Comparison of ENCODE assay signal across 8 mouse cellular contexts in the genomic region with DNA sequence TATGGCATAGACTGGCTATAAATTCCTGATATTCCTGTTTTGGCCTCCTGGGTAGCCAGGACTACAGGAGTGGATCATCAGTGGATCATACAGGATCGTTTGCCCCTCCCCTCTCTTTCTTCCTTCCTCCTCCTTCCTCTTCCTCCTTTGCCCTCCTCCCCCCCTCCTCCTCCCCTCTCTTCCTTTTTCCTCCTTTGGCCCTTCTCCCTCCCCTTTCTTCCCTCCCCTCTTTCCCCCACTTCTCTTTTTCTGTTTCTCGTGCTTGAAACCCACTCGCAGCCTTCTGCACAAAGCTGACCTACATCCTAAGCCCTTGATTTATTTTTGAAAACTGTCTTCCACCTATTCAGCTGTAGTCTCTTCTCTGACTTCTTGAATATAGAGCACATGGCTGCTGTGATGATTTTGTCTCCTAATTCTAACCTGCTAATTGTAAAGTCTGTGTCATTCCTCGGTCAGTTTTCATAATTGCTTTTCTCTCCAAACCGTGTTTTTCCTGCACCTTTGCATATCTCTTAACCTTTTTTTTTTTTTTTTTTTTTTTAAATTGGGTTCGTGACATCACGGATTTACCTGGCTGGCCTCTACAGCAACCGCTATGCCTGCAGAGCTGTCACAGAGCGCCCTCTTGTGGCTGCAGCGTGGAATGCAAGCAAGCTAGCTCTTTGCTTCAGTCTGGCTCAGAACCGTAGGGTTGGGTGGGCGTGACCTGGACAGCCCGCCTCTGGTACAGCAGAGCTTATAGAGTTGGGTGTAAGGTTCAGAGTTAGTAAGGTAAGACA.
A peak's percentile ranks its signal among the peaks of the same experiment; 100 is the strongest.
DNase-seq lines count a peak whose midpoint lies in the region; ATAC-seq and TF ChIP-seq lines count a peak whose summit lies in the region.

No protein-coding gene starts in this region.

- ATAC-seq in kidney, embryonic 14.5 days (ENCODE audit: low FRiP score, low TSS enrichment) = peak; percentile 83
- peak; percentile 82 for ATAC-seq in limb, embryonic 14.5 days (ENCODE audit: low FRiP score, low read depth)
- peak; percentile 75 for ATAC-seq in stomach, embryonic 14.5 days (ENCODE audit: insufficient number of reproducible peaks, insufficient read depth, low FRiP score, low read depth)

- 8% methylated on average over 13 of the region's 13 CpGs for WGBS in kidney, embryonic 14.5 days
- WGBS in limb, embryonic 14.5 days = 9% methylated on average over 13 of the region's 13 CpGs
- 12% methylated on average over 13 of the region's 13 CpGs for whole genome bisulfite sequencing in stomach, embryonic 14.5 days

- peak; percentile 82 for DNase-seq in 3T3-L1 (ENCODE audit: low read depth, low spot score)
- peak; percentile 53 for DNase-seq in adrenal gland, adult 8-10 months
- DNase-seq in embryo, embryonic 11 days = peak; percentile 89
- peak; percentile 55 to 74 for DNase-seq in gastrocnemius, postnatal 4 days (ENCODE audit: low spot score in 2 of 2)
- DNase-seq in limb, embryonic 14.5 days (ENCODE audit: low spot score) = peak; percentile 91
- peak; percentile 47 for DNase-seq in naive thymus-derived CD4-positive, alpha-beta T cell, adult 2 months (ENCODE audit: low read depth)

- no peaks in the 10 kb centered on the region for H3K4me1 ChIP-seq in kidney, embryonic 14.5 days (ENCODE audit: control insufficient read depth, insufficient read depth, low read length)
- H3K4me1 ChIP-seq in limb, embryonic 14.5 days (ENCODE audit: control insufficient read depth, insufficient read depth, low read length) = no peaks in the 10 kb centered on the region
- 0 out of 2 replicates have a peak, but pooled peaks cover 3% of the 10 kb centered on the region for H3K4me1 ChIP-seq in stomach, embryonic 14.5 days (ENCODE audit: control insufficient read depth, insufficient read depth, low read length)

- H3K36me3 ChIP-seq in kidney, embryonic 14.5 days (ENCODE audit: control insufficient read depth, insufficient read depth, low read length) = no peaks in the 10 kb centered on the region
- H3K36me3 ChIP-seq in limb, embryonic 14.5 days (ENCODE audit: control insufficient read depth, insufficient read depth, low read length) = no peaks in the 10 kb centered on the region
- H3K36me3 ChIP-seq in stomach, embryonic 14.5 days (ENCODE audit: control insufficient read depth, insufficient read depth, low read length) = no peaks in the 10 kb centered on the region

- H3K4me2 ChIP-seq in kidney, embryonic 14.5 days (replicated peaks; ENCODE audit: low read depth, low read length) = no peak overlapping the region
- H3K4me2 ChIP-seq in limb, embryonic 14.5 days (replicated peaks; ENCODE audit: low read depth, low read length, severe bottlenecking) = no peak overlapping the region
- H3K4me2 ChIP-seq in stomach, embryonic 14.5 days (replicated peaks; ENCODE audit: low read depth, low read length) = no peak overlapping the region

- H3K9ac ChIP-seq in kidney, embryonic 14.5 days (ENCODE audit: low read depth, low read length) = no peak overlapping the region
- no peak overlapping the region for H3K9ac ChIP-seq in limb, embryonic 14.5 days (ENCODE audit: low read depth, low read length, severe bottlenecking)
- no peak overlapping the region for H3K9ac ChIP-seq in stomach, embryonic 14.5 days (replicated peaks; ENCODE audit: low read depth, low read length)

- no peaks in the 10 kb centered on the region for H3K9me3 ChIP-seq in kidney, embryonic 14.5 days (ENCODE audit: control insufficient read depth, low read length)
- no peaks in the 10 kb centered on the region for H3K9me3 ChIP-seq in limb, embryonic 14.5 days (ENCODE audit: control insufficient read depth, low read length)
- H3K9me3 ChIP-seq in stomach, embryonic 14.5 days (ENCODE audit: control insufficient read depth, low read depth, low read length) = no peaks in the 10 kb centered on the region

- no peaks in the 10 kb centered on the region for H3K27me3 ChIP-seq in kidney, embryonic 14.5 days (ENCODE audit: control insufficient read depth, insufficient read depth, low read length)
- H3K27me3 ChIP-seq in limb, embryonic 14.5 days (ENCODE audit: control insufficient read depth, insufficient read depth, low read length) = no peaks in the 10 kb centered on the region
- no peaks in the 10 kb centered on the region for H3K27me3 ChIP-seq in stomach, embryonic 14.5 days (ENCODE audit: control insufficient read depth, insufficient read depth, low read length)

- no peak overlapping the region for H3K27ac ChIP-seq in kidney, embryonic 14.5 days (ENCODE audit: low read depth, low read length)
- H3K27ac ChIP-seq in limb, embryonic 14.5 days (replicated peaks; ENCODE audit: low read depth, low read length) = no peak overlapping the region
- no peak overlapping the region for H3K27ac ChIP-seq in stomach, embryonic 14.5 days (ENCODE audit: low read length)

- no peak for TF ChIP-seq POLR2A in limb, embryonic 14.5 days (IDR thresholded peaks at IDR 0.05; ENCODE audit: borderline replicate concordance, extremely low read depth, insufficient read depth, insufficient read length)

- no peak overlapping the region for H3K4me3 ChIP-seq in kidney, embryonic 14.5 days (ENCODE audit: low read length)
- H3K4me3 ChIP-seq in limb, embryonic 14.5 days (replicated peaks; ENCODE audit: low read length) = no peak overlapping the region
- no peak overlapping the region for H3K4me3 ChIP-seq in stomach, embryonic 14.5 days (ENCODE audit: low read depth, low read length)
